Mouse (Mus musculus) liver, adult 2 months (tissue): ENCODE measurements around the gene Spats2. TPM values are rescaled to one million over a fixed set of nuclear protein-coding genes. Genes with fewer than 3 reads are reported as not detected.
"Not testable (repeated sequence)": the region's sequence is repeated elsewhere in the genome, so short reads cannot be mapped to it uniquely, and the experiment has no call there.

Experiments
- DNase-seq: peaks from one replicate; pipeline ENCODE4 v3.0.0-alpha.2; 2011; ENCODE audit warnings: low read depth, low spot score; ENCODE audit errors: extremely low read depth
- H3K27ac ChIP-seq: fragments of 200-500 bp; replicated peaks from 2 replicates; pipeline ENCODE4 v1.5.1; 2012; ENCODE audit warnings: low read depth, mild to moderate bottlenecking, control low read depth, inconsistent platforms, low read length; ENCODE audit not compliant: insufficient read depth
- H3K27me3 ChIP-seq: fragments of 200-500 bp; 2 replicates; pipeline ENCODE4 v1.6.1; 2012; ENCODE audit warnings: mild to moderate bottlenecking, moderate library complexity, low read length, inconsistent platforms; ENCODE audit not compliant: control insufficient read depth, insufficient read depth
- H3K36me3 ChIP-seq: fragments of 200-500 bp; 2 replicates; pipeline ENCODE4 v1.6.1; 2012; ENCODE audit warnings: low read length, inconsistent platforms; ENCODE audit not compliant: control insufficient read depth, insufficient read depth
- H3K4me1 ChIP-seq: fragments of 200-500 bp; 2 replicates; pipeline ENCODE4 v1.6.1; 2011; ENCODE audit warnings: low read length; ENCODE audit not compliant: control insufficient read depth, insufficient read depth
- H3K4me3 ChIP-seq: fragments of 200-500 bp; 2 replicates; pipeline ENCODE4 v1.5.1; 2011; ENCODE audit warnings: low read depth, mild to moderate bottlenecking, control low read depth, low read length, moderate library complexity; ENCODE audit not compliant: insufficient read depth
- H3K79me2 ChIP-seq: fragments of 200-500 bp; 2 replicates; pipeline ENCODE4 v1.6.1; 2012; ENCODE audit warnings: inconsistent platforms, mild to moderate bottlenecking, low read length, moderate library complexity; ENCODE audit not compliant: control insufficient read depth, insufficient read depth
- H3K9ac ChIP-seq: fragments of 200-500 bp; 2 replicates; pipeline ENCODE4 v1.6.1; 2012; ENCODE audit warnings: low read depth, mild to moderate bottlenecking, control low read depth, inconsistent platforms, low read length
- CTCF ChIP-seq: fragments of 200-500 bp; IDR thresholded peaks from 2 replicates; pipeline ENCODE4 v1.5.1; 2011; ENCODE audit warnings: low read depth, low read length, control low read depth
- POLR2A ChIP-seq: fragments of 200-500 bp; IDR thresholded peaks from 2 replicates; pipeline ENCODE4 v1.6.1; 2011; ENCODE audit warnings: low read length, control low read depth; ENCODE audit not compliant: insufficient read depth; ENCODE audit errors: extremely low read depth
- WGBS: fragments of 180-500 bp; shearing (Covaris S2); methylation state at CpG from one replicate; pipeline ENCODE4 v1.1.7; 2018; 5-methylcytosine and 5-hydroxymethylcytosine counted together
- polyA plus RNA-seq: library from polyadenylated mRNA; depleted of rRNA; stranded (reverse); fragments of >200 nt; gene quantifications from 2 replicates; pipeline ENCODE4 v1.2.3, GENCODE M21; 2012; rRNA removed
- total RNA-seq: library from RNA; depleted of rRNA; stranded (reverse); fragments of >200 nt; gene quantifications from 2 replicates; pipeline ENCODE4 v1.2.3, GENCODE M21; 2014; rRNA removed

The Spats2 gene
- total RNA-seq (2.7 and 3.2 TPM in 2 replicates), polyA plus RNA-seq (2.5 and 2.9 TPM in 2 replicates)

DNA sequence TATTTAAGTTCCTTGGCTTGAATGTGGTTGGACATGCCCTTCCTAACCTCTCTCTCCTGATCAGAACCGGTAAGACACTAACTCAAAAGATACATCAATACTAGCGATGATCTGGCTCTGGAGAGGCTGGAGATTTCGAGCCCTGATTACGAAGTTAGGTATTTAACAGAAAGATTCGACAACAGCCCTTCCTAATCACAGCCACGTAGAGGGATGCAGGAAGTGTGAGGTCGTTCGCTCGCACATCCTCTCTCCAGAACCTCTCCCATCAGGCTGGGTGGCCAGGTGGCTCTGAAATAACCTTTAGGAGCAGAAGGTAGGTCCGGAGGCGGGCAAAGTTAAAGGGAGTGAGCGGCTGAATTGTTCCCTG, at the start of gene Spats2:
Spats2 (plus strand) TSS at position 206 of the 370 bp plus-strand sequence.
- WGBS = 1% methylated on average over 12 of the region's 12 CpGs
- no peak for DNase-seq
- H3K4me3 ChIP-seq = peak within 1 kb of the TSS; percentile 62
- H3K79me2 ChIP-seq = no peaks in the 10 kb centered on the region
- H3K36me3 ChIP-seq = no peaks in the 10 kb centered on the region
- TF ChIP-seq POLR2A (no peak), CTCF (no peak)
- peaks cover 3% of the 10 kb centered on the region; the same call in 1 of the 2 replicates for H3K4me1 ChIP-seq
- peak within 1 kb of the TSS; percentile 69 for H3K27ac ChIP-seq
- no peaks in the 10 kb centered on the region for H3K27me3 ChIP-seq
- peak within 1 kb of the TSS; percentile 83 for H3K9ac ChIP-seq

DNA sequence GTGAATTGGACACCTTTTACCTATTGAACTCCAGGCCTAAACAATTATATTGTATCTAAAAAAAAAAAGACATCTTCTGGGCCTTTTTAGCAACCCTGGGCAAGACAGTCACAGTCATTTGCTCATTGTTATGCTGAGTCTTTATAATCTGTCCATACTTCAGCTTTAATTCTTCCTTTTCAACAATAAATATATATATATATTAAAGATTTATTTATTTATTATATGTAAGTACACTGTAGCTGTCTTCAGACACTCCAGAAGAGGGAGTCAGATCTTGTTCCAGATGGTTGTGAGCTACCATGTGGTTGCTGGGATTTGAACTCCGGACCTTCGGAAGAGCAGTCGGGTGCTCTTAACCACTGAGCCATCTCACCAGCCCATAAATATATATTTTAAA, 49.7 kb upstream of the Spats2 start:
- H3K27ac ChIP-seq, H3K9ac ChIP-seq, H3K36me3 ChIP-seq, H3K4me1 ChIP-seq, H3K4me3 ChIP-seq, H3K27me3 ChIP-seq, DNase-seq, H3K79me2 ChIP-seq: not testable (repeated sequence)
- 97% methylated on average over 3 of the region's 3 CpGs for WGBS

DNA sequence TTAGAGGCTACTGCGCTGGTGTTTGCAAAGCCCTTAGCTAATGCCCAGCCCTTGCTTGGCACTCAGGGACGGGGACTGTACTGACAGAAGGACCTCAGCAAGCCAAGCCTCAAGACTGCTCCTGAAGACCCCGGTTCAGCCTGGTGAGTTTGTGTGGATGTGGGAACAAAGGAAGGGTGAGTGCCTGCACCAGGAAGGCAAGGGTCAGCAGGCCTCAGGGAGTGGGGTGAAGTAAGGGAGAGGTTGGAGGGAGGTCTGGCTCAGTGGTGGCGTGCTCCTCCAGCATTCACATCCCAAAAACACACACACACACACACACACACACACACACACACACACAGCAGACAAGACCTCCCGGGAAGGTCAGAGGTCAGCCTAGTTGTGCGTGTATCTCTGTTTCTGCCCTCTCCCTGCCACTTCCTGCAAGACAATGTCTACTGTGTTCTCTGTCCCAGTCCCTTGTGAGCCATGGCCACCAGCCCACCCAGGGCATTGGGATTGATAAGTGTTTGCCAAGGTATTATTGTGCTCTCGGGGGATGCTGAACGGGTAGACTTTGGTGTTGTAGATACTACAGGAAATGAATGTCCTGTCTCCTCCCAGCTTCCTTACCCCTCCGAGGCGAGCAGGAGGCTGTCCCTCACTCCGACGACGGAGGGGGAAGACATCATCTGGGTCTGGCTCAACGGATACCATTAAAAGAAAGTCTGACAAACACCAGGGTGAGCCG, 47.4 kb upstream of the Spats2 start:
- Histone ChIP-seq H3K9ac (no peak overlapping the region), H3K36me3 (no peaks in the 10 kb centered on the region), H3K4me3 (no peak overlapping the region), H3K79me2 (no peaks in the 10 kb centered on the region), H3K4me1 (no peaks in the 10 kb centered on the region), H3K27me3 (no peaks in the 10 kb centered on the region), H3K27ac (no peak overlapping the region)
- no peak for DNase-seq
- 85% methylated on average over 15 of the region's 15 CpGs for WGBS
- TF ChIP-seq CTCF (no peak), POLR2A (no peak)

DNA sequence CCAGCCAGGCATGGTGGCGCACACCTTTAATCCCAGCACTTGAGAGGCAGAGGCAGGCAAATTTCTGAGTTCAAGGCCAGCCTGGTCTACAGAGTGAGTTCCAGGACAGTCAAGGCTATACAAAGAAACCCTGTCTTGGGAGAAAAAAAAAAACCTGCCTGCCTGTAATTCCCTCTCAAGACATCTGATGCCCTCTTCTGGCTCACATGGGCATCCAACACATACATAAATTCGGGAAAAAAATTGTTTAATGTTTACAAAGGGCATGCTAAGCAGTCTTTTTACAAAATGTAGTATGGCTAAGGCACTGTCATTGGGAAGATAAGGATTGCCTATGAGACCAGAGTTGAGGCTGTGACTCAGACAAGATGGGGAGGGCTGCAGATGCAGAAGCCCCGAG, 45.9 kb upstream of the Spats2 start:
- H3K4me3 ChIP-seq = no peak overlapping the region
- H3K79me2 ChIP-seq = no peaks in the 10 kb centered on the region
- no peak overlapping the region for H3K27ac ChIP-seq
- H3K9ac ChIP-seq = no peak overlapping the region
- WGBS = 72% methylated on average over 3 of the region's 3 CpGs
- no peaks in the 10 kb centered on the region for H3K36me3 ChIP-seq
- 0 out of 2 replicates have a peak, but pooled peaks cover 3% of the 10 kb centered on the region for H3K4me1 ChIP-seq
- no peak for TF ChIP-seq POLR2A
- DNase-seq = no peak
- no peaks in the 10 kb centered on the region for H3K27me3 ChIP-seq

DNA sequence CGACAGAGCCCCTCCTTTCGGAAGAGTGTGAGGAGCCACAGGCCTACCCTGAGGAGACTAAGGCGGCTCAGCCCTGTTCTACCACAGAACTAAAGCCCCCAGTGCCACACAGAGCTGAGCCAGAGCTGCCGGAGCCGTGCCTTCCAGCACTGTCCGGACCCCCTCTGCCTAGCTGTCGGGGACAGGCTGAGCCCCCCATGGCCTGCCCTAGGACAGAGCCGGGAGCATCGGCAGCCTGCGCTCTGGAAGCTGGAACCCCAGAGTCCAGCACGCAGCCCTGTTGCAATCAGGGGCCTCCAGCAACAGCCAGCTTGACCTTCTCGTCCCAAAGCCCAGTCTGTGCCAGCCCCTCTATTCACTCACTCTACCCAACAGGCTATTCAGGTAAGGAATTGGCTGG, 43.4 kb upstream of the Spats2 start:
- no peaks in the 10 kb centered on the region for H3K79me2 ChIP-seq
- DNase-seq = no peak
- no peaks in the 10 kb centered on the region for H3K36me3 ChIP-seq
- no peak overlapping the region for H3K27ac ChIP-seq
- no peak overlapping the region for H3K4me3 ChIP-seq
- TF ChIP-seq CTCF (no peak), POLR2A (no peak)
- 0 out of 2 replicates have a peak, but pooled peaks cover 3% of the 10 kb centered on the region for H3K4me1 ChIP-seq
- peaks cover 1% of the 10 kb centered on the region; the same call in 1 of the 2 replicates for H3K27me3 ChIP-seq
- no peak overlapping the region for H3K9ac ChIP-seq
- 98% methylated on average over 12 of the region's 12 CpGs for WGBS

DNA sequence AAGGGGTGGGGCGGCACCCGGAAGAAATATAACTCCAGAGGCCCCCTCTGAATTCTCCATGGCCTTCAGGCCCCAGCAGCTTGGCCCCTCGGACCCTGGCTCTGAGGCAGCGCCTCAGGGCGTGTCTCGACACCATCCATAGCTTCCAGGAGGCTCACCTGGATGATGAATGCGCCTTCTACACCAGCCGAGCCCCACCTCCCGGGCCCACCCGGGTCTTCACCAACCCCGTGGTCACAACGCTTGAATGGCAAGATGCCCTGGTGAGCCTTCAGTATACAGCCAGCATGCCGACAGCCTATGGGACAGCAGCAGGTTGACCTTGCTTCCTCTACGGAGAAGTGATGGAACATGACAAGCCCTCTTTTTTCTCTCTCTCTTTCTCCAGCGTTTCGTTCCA, 42.9 kb upstream of the Spats2 start:
- Histone ChIP-seq H3K27ac (no peak overlapping the region), H3K79me2 (no peaks in the 10 kb centered on the region), H3K27me3 (peaks cover 4% of the 10 kb centered on the region; the same call in 1 of the 2 replicates), H3K4me1 (0 out of 2 replicates have a peak, but pooled peaks cover 3% of the 10 kb centered on the region), H3K36me3 (no peaks in the 10 kb centered on the region), H3K9ac (no peak overlapping the region), H3K4me3 (no peak overlapping the region)
- 93% methylated on average over 16 of the region's 16 CpGs for WGBS
- DNase-seq = no peak
- TF ChIP-seq CTCF (no peak), POLR2A (no peak)
